ENCODE assay signal across 8 mouse cellular contexts in the genomic region with DNA sequence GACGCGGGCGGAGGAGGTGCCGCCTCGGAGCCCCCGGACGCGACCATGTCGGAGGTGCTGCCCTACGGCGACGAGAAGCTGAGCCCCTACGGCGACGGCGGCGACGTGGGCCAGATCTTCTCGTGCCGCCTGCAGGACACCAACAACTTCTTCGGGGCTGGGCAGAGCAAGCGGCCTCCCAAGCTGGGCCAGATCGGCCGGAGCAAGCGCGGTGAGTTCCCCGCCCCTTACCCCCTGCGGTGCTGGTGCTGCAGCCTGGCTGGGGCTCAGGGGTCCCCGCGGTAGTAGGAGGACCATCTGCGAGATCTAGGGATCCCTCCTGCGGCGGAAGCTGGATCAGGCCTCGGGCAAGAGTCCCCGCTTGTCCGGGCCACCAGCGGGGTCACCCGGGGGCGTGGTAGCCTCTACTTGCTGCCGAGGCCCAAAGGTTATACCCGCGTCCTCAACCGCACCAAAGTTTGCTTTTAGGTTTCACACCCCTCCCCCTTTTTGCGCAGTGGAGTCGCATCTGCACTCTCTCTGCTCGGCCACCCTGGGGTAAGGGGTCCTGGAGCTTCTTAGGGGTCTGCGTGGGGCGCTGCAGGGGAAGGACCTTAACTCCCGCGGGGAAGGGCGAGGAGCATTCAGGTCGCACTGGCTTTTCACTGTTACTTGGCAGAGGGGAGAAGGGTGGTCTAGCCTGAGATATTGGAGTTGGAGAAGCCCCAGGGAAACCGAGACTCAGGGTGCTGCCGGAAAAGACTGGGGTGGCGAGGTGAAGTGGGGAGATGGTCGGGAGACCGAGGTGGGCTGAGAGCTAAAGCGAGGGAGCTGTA. TPM values are rescaled to one million over a fixed set of nuclear protein-coding genes. Genes with fewer than 3 reads are reported as not detected.
DNase-seq lines count a peak whose midpoint lies in the region; ATAC-seq and TF ChIP-seq lines count a peak whose summit lies in the region.

No protein-coding gene starts in this region.

- H3K4me1 ChIP-seq in liver, adult 2 months (ENCODE audit: control insufficient read depth, insufficient read depth, low read length), result peaks cover 21% of the 10 kb centered on the region
- peaks cover 39% of the 10 kb centered on the region for H3K4me1 ChIP-seq in forebrain, embryonic 13.5 days
- H3K4me1 ChIP-seq in liver, embryonic 14.5 days (replicated peaks; ENCODE audit: control insufficient read depth in 2 of 2, insufficient read depth in 2 of 2, low read length in 1 of 2), result peaks cover 0 to 2% of the 10 kb centered on the region in 2 experiments; a peak in 1 of 4 replicates

- ATAC-seq in forebrain, embryonic 13.5 days, result peak; percentile 11; the same call in 1 of the 2 replicates
- peak; percentile 9 for ATAC-seq in inflammation-experienced regulatory T-cells, adult 6 months
- no peak for ATAC-seq in liver, embryonic 14.5 days (ENCODE audit: insufficient read depth)

- H3K4me3 ChIP-seq in liver, adult 2 months (ENCODE audit: insufficient read depth, low read depth, low read length), result peak overlapping the region; percentile 99
- peak overlapping the region; percentile 68 for H3K4me3 ChIP-seq in forebrain, embryonic 13.5 days
- H3K4me3 ChIP-seq in liver, embryonic 14.5 days (ENCODE audit: insufficient read depth in 1 of 2, low read depth in 2 of 2, low read length in 2 of 2), result peak overlapping the region; percentile 39 to 57

- no peak for TF ChIP-seq EP300 in liver, embryonic 14.5 days (IDR thresholded peaks at IDR 0.05; ENCODE audit: low read depth)

- TF ChIP-seq CTCF in liver, adult 2 months (IDR thresholded peaks at IDR 0.05; ENCODE audit: low read depth, low read length), result no peak
- TF ChIP-seq CTCF in brain, embryonic 14.5 days (IDR thresholded peaks at IDR 0.05; ENCODE audit: borderline replicate concordance, extremely low read depth, insufficient read depth, insufficient read length), result no peak
- no peak for TF ChIP-seq CTCF in liver, embryonic 14.5 days (IDR thresholded peaks at IDR 0.05; ENCODE audit: low read depth)

- H3K9me3 ChIP-seq in forebrain, embryonic 13.5 days (replicated peaks), result no peaks in the 10 kb centered on the region
- no peaks in the 10 kb centered on the region for H3K9me3 ChIP-seq in liver, embryonic 14.5 days (ENCODE audit: control insufficient read depth, low read length)

- WGBS in liver, adult 2 months, result under 1% methylated on average over 58 of the region's 58 CpGs
- WGBS in forebrain, embryonic 13.5 days, result under 1% methylated on average over 58 of the region's 58 CpGs
- 2% methylated on average over 58 of the region's 58 CpGs for WGBS in liver, embryonic 14.5 days (ENCODE audit: insufficient replicate concordance)

- H3K36me3 ChIP-seq in liver, adult 2 months (ENCODE audit: control insufficient read depth, insufficient read depth, low read length), result no peaks in the 10 kb centered on the region
- H3K36me3 ChIP-seq in forebrain, embryonic 13.5 days (ENCODE audit: poor library complexity, severe bottlenecking), result no peaks in the 10 kb centered on the region
- no peaks in the 10 kb centered on the region for H3K36me3 ChIP-seq in liver, embryonic 14.5 days (replicated peaks; ENCODE audit: control insufficient read depth, insufficient read depth, low read depth)

- no peaks in the 10 kb centered on the region for H3K27me3 ChIP-seq in liver, adult 2 months (ENCODE audit: control insufficient read depth, insufficient read depth, low read length)
- peaks cover 75% of the 10 kb centered on the region for H3K27me3 ChIP-seq in forebrain, embryonic 13.5 days
- peaks cover 67% of the 10 kb centered on the region for H3K27me3 ChIP-seq in liver, embryonic 14.5 days (ENCODE audit: control insufficient read depth, insufficient read depth, low read length)

- peak overlapping the region; percentile 87 for H3K27ac ChIP-seq in liver, adult 2 months (replicated peaks; ENCODE audit: insufficient read depth, low read depth, low read length)
- peak overlapping the region; percentile 85 for H3K27ac ChIP-seq in forebrain, embryonic 13.5 days
- H3K27ac ChIP-seq in liver, embryonic 14.5 days, result no peak overlapping the region

- TF ChIP-seq POLR2A in liver, adult 2 months (IDR thresholded peaks at IDR 0.05; ENCODE audit: extremely low read depth, insufficient read depth, low read length), result no peak
- TF ChIP-seq POLR2A in brain, embryonic 14.5 days (IDR thresholded peaks at IDR 0.05; ENCODE audit: borderline replicate concordance, extremely low read depth, insufficient read depth, insufficient read length, poor library complexity, severe bottlenecking), result no peak

- peak overlapping the region; percentile 100 for H3K9ac ChIP-seq in liver, adult 2 months (ENCODE audit: low read depth, low read length)
- peak overlapping the region; percentile 91 for H3K9ac ChIP-seq in forebrain, embryonic 13.5 days
- no peak overlapping the region; the same call in none of the 2 replicates for H3K9ac ChIP-seq in liver, embryonic 14.5 days (replicated peaks)

- peak; percentile 61 for DNase-seq in liver, adult 2 months (ENCODE audit: extremely low read depth, low read depth, low spot score)
- DNase-seq in liver, result no peak
- peak; percentile 59 for DNase-seq in brain, embryonic 14.5 days (ENCODE audit: low read depth)
- no peak for DNase-seq in liver, embryonic 14.5 days (ENCODE audit: low read depth in 3 of 3, low spot score in 3 of 3)
- DNase-seq in retina, embryonic 14.5 days (ENCODE audit: low spot score), result peak; percentile 69
- DNase-seq in c-Kit-positive CD71-positive TER-119-positive erythroid progenitor cells, embryonic 14.5 days (ENCODE audit: low spot score), result no peak

- H3K79me2 ChIP-seq in liver, adult 2 months (ENCODE audit: control insufficient read depth, insufficient read depth, low read length), result peaks cover 10% of the 10 kb centered on the region; the same call in 1 of the 2 replicates

- peak overlapping the region; percentile 83 for H3K4me2 ChIP-seq in forebrain, embryonic 13.5 days
- H3K4me2 ChIP-seq in liver, embryonic 14.5 days (ENCODE audit: low read depth), result peak overlapping the region; percentile 50

RNA-seq across cellular contexts. Expression of a gene that starts 1.2 kb away (rescaled TPM):
- 15.4 and 18.6 TPM in 2 replicates for total RNA-seq in liver, adult 2 months (2014; rRNA removed)
- 40.4 and 52.5 TPM in 2 replicates for polyA plus RNA-seq in liver, adult 2 months (2012; rRNA removed)
- 28.3 and 37.4 TPM in 2 replicates for polyA plus RNA-seq in brain, embryonic 14.5 days (2012; rRNA removed)
- 6.6 and 6.9 TPM in 2 replicates for polyA plus RNA-seq in forebrain, embryonic 13.5 days (2015; fragmentation: Nextera tagmentation; extraction: Ambion mirVana)
- polyA plus RNA-seq in inflammation-experienced regulatory T-cells, adult 6 months (2017; shearing (Covaris generic)), result 1 to 10 TPM; 1.0 to 2.1 (median 1.2) TPM
- 2.3 and 2.6 TPM in 2 replicates for polyA plus RNA-seq in liver, embryonic 14.5 days (2012; rRNA removed)
- polyA plus RNA-seq in liver, embryonic 14.5 days (2014; fragmentation: Nextera tagmentation; extraction: Ambion mirVana), result 1.1 TPM in 2 replicates

RNA-seq across cellular contexts. Expression of a gene that starts 20.9 kb away (rescaled TPM):
- total RNA-seq in liver, adult 2 months (2014; rRNA removed), result 17.4 and 18.6 TPM in 2 replicates
- polyA plus RNA-seq in liver, adult 2 months (2012; rRNA removed), result 25.0 and 28.9 TPM in 2 replicates
- polyA plus RNA-seq in brain, embryonic 14.5 days (2012; rRNA removed), result 14.5 and 19.6 TPM in 2 replicates
- 18.6 and 19.2 TPM in 2 replicates for polyA plus RNA-seq in forebrain, embryonic 13.5 days (2015; fragmentation: Nextera tagmentation; extraction: Ambion mirVana)
- 10 to 100 TPM; 11.9 to 16.6 (median 14.9) TPM for polyA plus RNA-seq in inflammation-experienced regulatory T-cells, adult 6 months (2017; shearing (Covaris generic))
- 3.8 and 4.3 TPM in 2 replicates for polyA plus RNA-seq in liver, embryonic 14.5 days (2012; rRNA removed)
- polyA plus RNA-seq in liver, embryonic 14.5 days (2014; fragmentation: Nextera tagmentation; extraction: Ambion mirVana), result 7.7 and 8.7 TPM in 2 replicates

RNA-seq across cellular contexts. Expression of a gene that starts 59.0 kb away (rescaled TPM):
- not detected in 2 replicates for total RNA-seq in liver, adult 2 months (2014; rRNA removed)
- polyA plus RNA-seq in liver, adult 2 months (2012; rRNA removed), result not detected in 2 replicates
- 2.9 and 4.3 TPM in 2 replicates for polyA plus RNA-seq in brain, embryonic 14.5 days (2012; rRNA removed)
- polyA plus RNA-seq in forebrain, embryonic 13.5 days (2015; fragmentation: Nextera tagmentation; extraction: Ambion mirVana), result 0.84 and 0.96 TPM in 2 replicates
- polyA plus RNA-seq in inflammation-experienced regulatory T-cells, adult 6 months (2017; shearing (Covaris generic)), result not detected
- not detected in 2 replicates for polyA plus RNA-seq in liver, embryonic 14.5 days (2012; rRNA removed)
- not detected in 2 replicates for polyA plus RNA-seq in liver, embryonic 14.5 days (2014; fragmentation: Nextera tagmentation; extraction: Ambion mirVana)

Comparison
In these comparisons a context has a peak if more than half of its experiments do, and no peak if none do; other contexts are left out.
1. DNase-seq: peak in liver, adult 2 months (single experiment), brain, embryonic 14.5 days (single experiment) and retina, embryonic 14.5 days (single experiment); none in liver (single experiment), liver, embryonic 14.5 days (0 of 3) and c-Kit-positive CD71-positive TER-119-positive erythroid progenitor cells, embryonic 14.5 days (single experiment).
2. H3K4me3 ChIP-seq: peak in every context shown above with its lines; median percentile 99 in liver, adult 2 months; 68 in forebrain, embryonic 13.5 days; 48 in liver, embryonic 14.5 days.